Mouse (Mus musculus): ENCODE data around the gene Cacna2d3. TPM values are rescaled to one million over a fixed set of nuclear protein-coding genes. Genes with fewer than 3 reads are reported as not detected.

Cacna2d3 gene
- total RNA-seq, 1 experiment from 2014 or later = not detected

DNA sequence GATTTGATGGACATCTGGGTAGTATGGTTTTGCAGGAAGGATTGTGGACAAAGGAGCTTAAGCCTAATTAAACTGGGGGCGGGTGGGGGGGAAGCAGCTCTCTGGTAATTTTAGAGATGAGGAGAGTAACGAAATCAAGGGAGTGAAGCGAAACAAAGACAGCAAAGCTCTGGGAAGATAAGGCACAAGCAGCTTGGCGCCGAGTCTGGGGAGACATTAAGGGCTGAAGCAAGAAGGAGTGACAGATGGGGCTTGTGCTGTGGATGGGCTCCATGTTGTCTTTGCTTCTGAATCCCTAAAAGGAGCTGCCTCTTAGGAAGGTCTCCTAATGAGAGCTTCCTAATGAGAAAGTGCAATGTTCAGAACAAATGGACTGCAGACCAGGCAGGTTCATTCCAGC is 219.0 kb downstream of the Cacna2d3 start:
- no peak for ATAC-seq (replicated peaks; ENCODE audit: low read depth, poor library complexity, severe bottlenecking)

GRCm38 (mm10) chr14:29498546-29499290 is 222.9 kb downstream of the Cacna2d3 start:
- ATAC-seq (replicated peaks; ENCODE audit: low read depth, poor library complexity, severe bottlenecking) = no peak

DNA sequence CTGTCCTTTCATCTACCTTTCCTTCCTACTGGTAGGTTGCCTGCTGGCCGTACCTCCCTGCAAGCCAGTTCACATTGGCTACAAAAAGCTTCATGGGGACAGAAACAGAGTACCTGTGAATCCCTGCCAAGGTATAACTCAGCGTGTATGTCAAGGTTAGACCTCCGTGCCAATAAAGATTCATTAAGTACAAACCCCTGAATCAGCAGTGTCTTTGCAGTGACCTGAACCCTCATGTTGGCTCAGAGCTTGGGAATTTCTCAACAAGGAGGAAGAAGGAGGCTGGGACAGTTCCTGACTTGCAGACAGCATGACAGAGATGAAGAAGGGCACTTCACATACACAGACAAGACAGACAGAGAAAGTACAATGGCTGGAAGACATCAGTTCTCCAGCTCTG is 225.1 kb downstream of the Cacna2d3 start:
- no peak for ATAC-seq (replicated peaks; ENCODE audit: low read depth, poor library complexity, severe bottlenecking)

DNA sequence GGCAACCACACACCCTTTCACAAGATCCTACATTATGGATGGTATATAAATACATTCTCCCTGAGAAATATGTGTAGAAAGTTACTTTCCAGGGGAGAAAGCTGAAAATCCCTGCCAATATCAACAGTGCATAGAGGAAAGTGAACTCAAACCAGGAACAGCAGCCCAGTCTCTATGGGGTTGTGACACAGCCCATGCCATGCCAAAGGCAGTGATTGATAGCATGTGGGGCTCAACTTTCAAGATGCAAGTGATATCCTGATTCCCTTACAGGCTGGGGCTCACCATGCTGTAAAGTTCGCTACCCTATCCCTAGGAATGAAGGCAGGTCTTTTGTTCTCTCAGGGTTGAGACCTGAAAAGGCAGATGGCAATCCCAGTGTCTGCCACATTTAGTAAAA is 229.9 kb downstream of the Cacna2d3 start:
- ATAC-seq (replicated peaks; ENCODE audit: low read depth, poor library complexity, severe bottlenecking) = no peak

DNA sequence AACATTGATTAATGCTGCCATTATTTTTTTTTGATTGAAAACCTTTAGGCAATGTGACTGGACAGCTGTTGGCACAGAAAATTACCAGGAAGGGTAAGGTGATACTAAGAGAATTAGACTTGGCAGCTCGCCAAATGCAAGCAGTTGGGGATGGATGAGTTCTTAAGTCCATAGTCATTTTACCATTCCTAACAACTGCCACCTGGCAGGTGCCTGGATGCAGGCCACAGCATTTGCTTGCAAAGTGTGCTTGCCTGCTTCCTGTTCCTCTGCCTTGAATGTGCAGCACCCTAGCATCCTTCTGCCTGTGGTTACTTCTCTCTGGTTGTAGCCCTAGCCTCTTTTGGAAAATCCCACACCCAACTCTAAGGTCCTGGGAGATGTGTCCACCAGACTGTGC is 236.2 kb downstream of the Cacna2d3 start:
- no peak for ATAC-seq (replicated peaks; ENCODE audit: low read depth, poor library complexity, severe bottlenecking)

- ATAC-seq (replicated peaks; ENCODE audit: low read depth, poor library complexity, severe bottlenecking) = no peak
Measured at GRCm38 (mm10) chr14:29478403-29478983, 243.2 kb downstream of the Cacna2d3 start.

- ATAC-seq (replicated peaks; ENCODE audit: low read depth, poor library complexity, severe bottlenecking) = no peak
Measured at GRCm38 (mm10) chr14:29464277-29464676, 257.4 kb downstream of the Cacna2d3 start.

GRCm38 (mm10) chr14:29449203-29449602 is 272.5 kb downstream of the Cacna2d3 start:
- no peak for ATAC-seq (replicated peaks; ENCODE audit: low read depth, poor library complexity, severe bottlenecking)

- peak; percentile 56; the same call in 1 of the 2 replicates for ATAC-seq (replicated peaks; ENCODE audit: low read depth, poor library complexity, severe bottlenecking)
Measured at GRCm38 (mm10) chr14:29443091-29444026, 278.3 kb downstream of the Cacna2d3 start.

- no peak for ATAC-seq (replicated peaks; ENCODE audit: low read depth, poor library complexity, severe bottlenecking)
Measured at GRCm38 (mm10) chr14:29442476-29442875, 279.2 kb downstream of the Cacna2d3 start.

- no peak for ATAC-seq (replicated peaks; ENCODE audit: low read depth, poor library complexity, severe bottlenecking)
Measured at GRCm38 (mm10) chr14:29438666-29439065, 283.0 kb downstream of the Cacna2d3 start.

DNA sequence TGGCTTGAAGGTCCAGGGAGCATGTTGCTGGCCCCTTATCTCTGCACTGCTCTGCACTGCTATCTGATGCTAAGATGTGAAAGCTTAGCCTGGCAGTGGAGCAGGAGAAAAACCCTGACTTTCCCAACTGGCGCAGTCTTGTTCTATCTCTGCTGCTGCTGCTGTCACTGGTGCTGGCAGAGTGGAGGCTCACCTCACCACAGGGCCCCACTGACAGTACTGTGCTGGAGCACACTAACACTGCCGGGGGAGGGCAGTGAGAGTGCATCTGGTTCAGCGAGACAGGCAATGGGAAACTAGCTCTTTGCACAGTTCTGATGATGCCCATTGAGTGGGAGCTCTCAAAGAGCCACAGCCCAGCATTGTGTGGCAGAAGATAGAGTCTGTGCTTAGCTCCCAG is 283.4 kb downstream of the Cacna2d3 start:
- no peak for ATAC-seq (replicated peaks; ENCODE audit: low read depth, poor library complexity, severe bottlenecking)

- ATAC-seq (replicated peaks; ENCODE audit: low read depth, poor library complexity, severe bottlenecking) = no peak
Measured at GRCm38 (mm10) chr14:29435203-29435602, 286.5 kb downstream of the Cacna2d3 start.

DNA sequence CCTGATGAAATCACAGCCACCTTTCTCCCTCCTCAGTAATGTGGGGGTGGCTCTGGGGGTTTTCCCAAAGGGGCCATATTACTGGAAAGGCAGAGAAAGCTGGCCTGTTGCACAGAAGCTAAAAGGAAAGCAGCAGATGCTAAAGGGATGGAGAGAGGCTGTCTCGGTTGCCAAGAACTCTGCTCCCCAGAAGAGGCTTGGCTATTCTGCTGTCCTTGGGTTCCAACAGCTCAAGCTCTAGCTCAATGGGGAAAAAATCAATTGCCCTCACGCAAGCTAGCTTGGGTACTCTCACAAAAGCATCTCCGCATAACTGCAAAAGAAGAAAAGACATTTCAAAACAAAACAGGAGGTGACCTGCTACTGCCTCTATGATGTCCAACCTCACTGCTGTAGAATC is 287.9 kb downstream of the Cacna2d3 start:
- ATAC-seq (replicated peaks; ENCODE audit: low read depth, poor library complexity, severe bottlenecking) = no peak

DNA sequence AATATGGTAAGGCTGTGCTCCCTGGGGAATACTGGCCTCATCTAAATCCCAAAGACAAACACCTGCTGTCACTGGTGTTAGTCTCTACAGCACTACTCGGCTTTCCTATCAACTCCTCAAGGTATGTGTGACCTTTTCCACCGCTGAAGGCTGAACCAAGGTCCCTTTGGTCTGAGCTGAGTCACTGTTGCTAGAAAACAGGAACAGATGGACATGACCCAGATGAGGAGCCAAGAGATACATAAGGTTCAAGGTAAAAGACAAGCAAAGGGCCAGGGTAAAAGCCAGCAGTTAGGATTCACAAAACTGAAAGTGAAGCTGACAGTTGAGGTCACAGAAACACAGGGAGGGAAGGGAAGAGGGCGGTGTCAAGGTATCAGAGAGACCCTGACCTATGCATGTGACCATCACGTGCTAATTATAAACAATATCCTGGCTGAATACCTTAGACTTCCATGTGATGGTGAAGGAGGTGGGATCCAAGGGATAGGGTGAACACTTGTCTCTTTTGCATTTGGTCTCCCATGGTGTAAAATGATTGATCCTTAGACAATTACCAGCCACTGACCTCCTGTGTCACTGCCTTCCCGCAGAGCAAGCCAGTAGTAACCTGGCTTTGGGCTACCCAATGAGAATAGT is 288.5 kb downstream of the Cacna2d3 start:
- ATAC-seq (replicated peaks; ENCODE audit: low read depth, poor library complexity, severe bottlenecking) = no peak

DNA sequence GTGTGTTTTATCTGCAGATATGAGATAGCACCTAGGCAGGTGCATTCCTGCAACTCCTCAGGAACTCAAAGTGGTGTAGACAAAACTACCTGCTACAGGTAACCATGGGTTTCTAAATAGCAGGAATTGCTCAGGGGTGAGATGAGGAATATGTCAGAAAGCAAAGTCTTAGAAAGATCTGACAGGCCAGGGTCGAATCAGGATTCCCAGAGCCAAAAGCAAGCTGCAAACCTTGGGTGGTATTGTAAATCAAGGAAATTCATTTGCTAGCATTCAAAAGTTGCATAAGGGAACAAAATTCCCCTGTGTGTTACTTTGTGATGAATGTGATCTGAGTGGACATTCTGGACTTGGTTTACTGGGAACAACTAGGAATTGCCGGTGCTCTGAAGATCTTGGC is 291.9 kb downstream of the Cacna2d3 start:
- ATAC-seq (replicated peaks; ENCODE audit: low read depth, poor library complexity, severe bottlenecking) = no peak

GRCm38 (mm10) chr14:29425666-29426065 is 296.0 kb downstream of the Cacna2d3 start:
- ATAC-seq (replicated peaks; ENCODE audit: low read depth, poor library complexity, severe bottlenecking) = no peak

- ATAC-seq (replicated peaks; ENCODE audit: low read depth, poor library complexity, severe bottlenecking) = no peak
Measured at GRCm38 (mm10) chr14:29425208-29425607, 296.5 kb downstream of the Cacna2d3 start.

- no peak for ATAC-seq (replicated peaks; ENCODE audit: low read depth, poor library complexity, severe bottlenecking)
Measured at GRCm38 (mm10) chr14:29405878-29406165, 315.8 kb downstream of the Cacna2d3 start.

DNA sequence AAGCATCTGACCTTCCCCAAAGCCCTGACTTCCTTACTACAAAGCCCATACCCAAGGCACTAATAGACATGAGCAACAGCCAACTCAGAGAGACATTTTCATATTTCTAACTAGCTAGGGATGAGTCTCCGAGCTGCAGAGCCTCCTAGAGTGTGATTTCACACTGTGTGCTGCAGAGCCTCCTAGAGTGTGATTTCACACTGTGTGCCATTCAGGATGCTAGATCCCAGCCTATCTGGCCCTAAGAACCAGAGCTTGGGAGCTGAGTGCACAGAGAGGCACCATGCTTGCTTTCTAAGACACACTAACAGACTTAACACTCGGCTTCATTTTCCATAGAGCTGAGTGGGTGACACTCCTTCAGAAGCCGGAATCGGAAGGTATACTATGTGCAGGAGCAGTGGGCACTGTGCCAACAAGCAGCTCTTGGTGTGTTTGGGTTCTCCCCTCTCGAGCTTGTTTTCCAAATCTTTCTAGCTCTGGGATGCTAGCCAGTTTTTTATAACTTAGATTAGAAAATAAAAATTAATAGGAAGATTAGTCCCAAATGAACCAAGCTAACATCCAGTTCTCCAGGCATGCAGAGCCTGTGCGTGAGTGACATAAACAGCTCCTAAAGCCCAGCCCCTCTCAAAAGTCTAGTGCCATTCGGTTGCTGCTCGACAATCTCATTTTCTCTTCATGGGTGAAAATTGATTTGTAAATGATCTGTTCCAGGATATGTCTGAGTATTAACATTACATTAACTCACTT is 316.4 kb downstream of the Cacna2d3 start:
- no peak for ATAC-seq (replicated peaks; ENCODE audit: low read depth, poor library complexity, severe bottlenecking)

All from common myeloid progenitor, adult 5-6 weeks (primary cell).